Mouse (Mus musculus) intestine, embryonic 14.5 days (tissue): ENCODE data around the gene Slc10a7. TPM values are rescaled to one million over a fixed set of nuclear protein-coding genes. Genes with fewer than 3 reads are reported as not detected.
A peak's percentile ranks its signal among the peaks of the same experiment; 100 is the strongest.

Source experiments
- ATAC-seq: fragments of 200-750 bp; cut with Nextera tagmentation; replicated peaks from 2 replicates; pipeline ENCODE4 v1.8.0; 2017; ENCODE audit warnings: low read depth, moderate number of reproducible peaks, moderate TSS enrichment, moderate library complexity; ENCODE audit not compliant: low FRiP score, low TSS enrichment
- DNase-seq: peaks from one replicate; pipeline ENCODE4 v3.0.0-alpha.2; 2018; ENCODE audit warnings: low spot score
- H3K27ac ChIP-seq: fragments of 300-500 bp; sonication (generic); 2 replicates; pipeline ENCODE4 v1.5.1; 2014; ENCODE audit warnings: low read depth, mild to moderate bottlenecking, control low read depth
- H3K27me3 ChIP-seq: fragments of 300-500 bp; sonication (generic); replicated peaks from 2 replicates; pipeline ENCODE4 v1.6.1; 2014; ENCODE audit warnings: low read length, control low read depth; ENCODE audit not compliant: control insufficient read depth, insufficient read depth
- H3K36me3 ChIP-seq: fragments of 300-500 bp; sonication (generic); 2 replicates; pipeline ENCODE4 v1.6.1; 2014; ENCODE audit warnings: low read length, control low read depth; ENCODE audit not compliant: control insufficient read depth, insufficient read depth
- H3K4me1 ChIP-seq: fragments of 300-500 bp; sonication (generic); replicated peaks from 2 replicates; pipeline ENCODE4 v1.6.1; 2014; ENCODE audit warnings: low read length, control low read depth, mixed read lengths; ENCODE audit not compliant: control insufficient read depth, insufficient read depth
- H3K4me2 ChIP-seq: fragments of 300-500 bp; sonication (generic); 2 replicates; pipeline ENCODE4 v1.6.1; 2014; ENCODE audit warnings: low read length
- H3K4me3 ChIP-seq: fragments of 300-500 bp; sonication (generic); 2 replicates; pipeline ENCODE4 v1.5.1; 2014; ENCODE audit warnings: low read depth, low read length, control low read depth, mixed read lengths
- H3K9ac ChIP-seq: fragments of 300-500 bp; sonication (generic); 2 replicates; pipeline ENCODE4 v1.6.1; 2014; ENCODE audit warnings: mild to moderate bottlenecking, low read length
- H3K9me3 ChIP-seq: fragments of 300-500 bp; sonication (generic); 2 replicates; pipeline ENCODE4 v1.6.1; 2016; ENCODE audit warnings: low read length, control low read depth; ENCODE audit not compliant: control insufficient read depth
- WGBS: fragments of 180-500 bp; shearing (Covaris S2); extraction: QIAGEN DNeasy Blood & Tissue Kit; methylation state at CpG from one replicate; pipeline ENCODE4 v1.1.7; 2014; 5-methylcytosine and 5-hydroxymethylcytosine counted together
- polyA plus RNA-seq: library from polyadenylated mRNA; unstranded; fragments of >200 nt; fragmentation: Nextera tagmentation; extraction: Ambion mirVana; gene quantifications from 2 replicates; pipeline ENCODE4 v1.2.1, GENCODE M21; 2014

Slc10a7 gene
- polyA plus RNA-seq, 1 experiment from 2014 or later, result 11.1 TPM

- Histone ChIP-seq H3K27ac (no peak overlapping the region), H3K9me3 (no peaks in the 10 kb centered on the region), H3K36me3 (no peaks in the 10 kb centered on the region), H3K4me1 (no peaks in the 10 kb centered on the region), H3K4me2 (no peak overlapping the region), H3K27me3 (no peaks in the 10 kb centered on the region), H3K9ac (no peak overlapping the region), H3K4me3 (no peak overlapping the region)
- DNase-seq (no peak), ATAC-seq (0 out of 2 replicates have a peak, but pooled peaks have one; percentile 62)
- 61% methylated on average over 7 of the region's 7 CpGs for WGBS
These were observed 262.1 kb downstream of the Slc10a7 start for GRCm38 (mm10) chr8:78771256-78771655.

GRCm38 (mm10) chr8:78776816-78777215 is 267.7 kb downstream of the Slc10a7 start:
- Histone ChIP-seq H3K9ac (no peak overlapping the region), H3K4me2 (no peak overlapping the region), H3K4me1 (no peaks in the 10 kb centered on the region), H3K4me3 (no peak overlapping the region), H3K27me3 (no peaks in the 10 kb centered on the region), H3K9me3 (no peaks in the 10 kb centered on the region), H3K36me3 (no peaks in the 10 kb centered on the region), H3K27ac (no peak overlapping the region)
- 91% methylated on average over 9 of the region's 9 CpGs for WGBS
- DNase-seq, result no peak
- ATAC-seq, result no peak

Other genes starting within 250 kb of the Slc10a7 start
- gene Pou4f2, start 72.7 kb upstream of the Slc10a7 start, polyA plus RNA-seq, result not detected in 2 replicates
- 228 and 256 TPM in 2 replicates for gene Rbmxl1, start 448 bp upstream of the Slc10a7 start, polyA plus RNA-seq